Mouse (Mus musculus): ENCODE data around the gene Slco6c1.

DNA sequence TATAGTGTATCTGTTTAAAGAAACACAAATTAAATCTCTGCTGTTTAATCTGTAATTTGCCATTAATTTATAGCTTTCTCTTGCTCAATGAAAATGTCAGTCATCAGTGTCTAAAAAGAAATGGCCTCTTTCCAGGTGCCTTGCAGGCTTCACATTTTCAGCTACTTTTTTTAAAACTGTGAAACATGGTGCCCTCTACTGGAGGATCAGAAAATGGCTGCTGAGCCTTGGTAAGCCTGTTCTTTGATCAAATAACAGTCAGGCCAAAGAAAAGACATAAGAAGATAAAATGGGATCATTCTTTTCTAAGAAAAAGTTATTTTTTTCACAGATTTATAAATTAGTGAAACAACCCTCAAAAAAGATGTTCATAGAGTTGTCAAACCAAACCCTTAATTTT lies 109.1 kb downstream of the Slco6c1 start:
- no peak for TF ChIP-seq CTCF (IDR thresholded peaks at IDR 0.05; ENCODE audit: insufficient read depth, low read length)
- TF ChIP-seq POLR2A (IDR thresholded peaks at IDR 0.05; ENCODE audit: borderline replicate concordance, extremely low read depth, low read depth, low read length), result no peak

All from lung, adult 2 months (tissue).